Mouse (Mus musculus): ENCODE results near the gene Ehmt2.
"Not testable (repeated sequence)": the region's sequence is repeated elsewhere in the genome, so short reads cannot be mapped to it uniquely, and the experiment has no call there.

Ehmt2 gene

DNA sequence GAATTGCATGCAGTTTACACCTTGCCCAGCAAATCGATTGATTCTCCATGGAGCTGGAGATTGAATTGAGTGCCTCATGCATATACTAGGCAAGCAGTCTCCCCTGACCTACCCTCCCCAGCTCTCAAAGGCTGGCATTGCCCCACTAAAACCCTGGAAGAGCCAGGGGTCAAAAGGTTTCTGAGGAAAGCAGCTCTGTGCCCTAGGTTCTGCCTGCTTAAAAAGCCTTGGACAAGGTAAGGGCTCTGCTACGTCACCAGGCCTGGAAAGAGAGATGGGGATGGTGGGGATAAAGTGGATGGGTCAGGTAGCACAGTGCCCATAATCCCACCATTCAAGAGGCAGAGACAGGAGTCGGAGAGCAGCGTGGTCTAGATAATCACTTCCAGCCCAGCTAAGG is 56.6 kb downstream of the Ehmt2 start:
- no peak for DNase-seq

DNA sequence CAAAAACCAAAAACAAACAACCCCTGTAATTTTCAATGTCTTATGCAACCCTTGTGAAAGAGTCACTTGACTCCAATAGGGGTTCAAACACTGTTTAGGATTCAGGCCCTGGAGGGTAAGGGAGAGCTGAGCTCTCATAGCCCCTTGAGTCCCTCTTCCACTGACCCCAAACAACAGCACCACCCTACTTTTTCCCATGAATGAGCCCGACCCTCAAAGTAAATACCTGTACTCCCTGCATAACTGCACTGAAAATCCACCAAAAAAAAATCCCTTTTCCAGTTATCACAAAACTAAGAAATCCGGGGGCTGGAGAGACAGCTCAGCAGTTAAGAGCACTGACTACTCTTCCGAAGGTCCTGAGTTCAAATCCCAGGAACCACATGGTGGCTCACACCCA is 57.6 kb downstream of the Ehmt2 start:
- DNase-seq: no peak

DNA sequence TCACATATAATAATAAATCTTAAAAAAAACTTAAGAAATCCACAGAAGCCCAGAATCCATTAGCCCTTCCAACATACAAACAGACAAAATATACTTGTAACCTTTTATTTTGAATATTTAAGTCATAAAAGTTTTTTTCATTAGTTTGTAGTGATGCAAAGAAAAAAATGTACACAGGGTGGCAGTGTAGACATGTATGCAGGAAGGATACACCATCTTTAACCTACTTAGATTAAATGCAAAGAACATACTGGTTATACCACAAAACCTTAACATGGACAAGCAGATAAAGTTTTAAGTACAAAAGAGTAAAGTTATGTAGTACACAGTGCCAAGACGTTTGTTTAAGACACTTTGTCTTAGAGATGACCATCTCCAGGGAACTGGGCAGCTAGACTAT is 58.1 kb downstream of the Ehmt2 start:
- no peak for DNase-seq

DNA sequence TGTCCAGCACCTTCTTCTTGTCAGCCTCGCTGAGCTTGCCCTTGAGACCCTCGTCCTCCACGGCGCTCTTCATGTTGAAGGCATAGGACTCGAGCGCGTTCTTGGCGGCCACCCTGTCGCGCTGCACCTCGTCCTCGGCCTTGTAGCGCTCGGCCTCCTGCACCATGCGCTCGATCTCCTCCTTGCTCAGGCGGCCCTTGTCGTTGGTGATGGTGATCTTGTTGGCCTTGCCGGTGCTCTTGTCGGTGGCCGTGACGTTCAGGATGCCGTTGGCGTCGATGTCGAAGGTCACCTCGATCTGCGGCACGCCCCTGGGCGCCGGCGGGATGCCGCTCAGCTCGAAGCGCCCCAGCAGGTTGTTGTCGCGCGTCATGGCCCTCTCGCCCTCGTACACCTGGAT is 59.0 kb downstream of the Ehmt2 start:
- DNase-seq: not testable (repeated sequence)

DNA sequence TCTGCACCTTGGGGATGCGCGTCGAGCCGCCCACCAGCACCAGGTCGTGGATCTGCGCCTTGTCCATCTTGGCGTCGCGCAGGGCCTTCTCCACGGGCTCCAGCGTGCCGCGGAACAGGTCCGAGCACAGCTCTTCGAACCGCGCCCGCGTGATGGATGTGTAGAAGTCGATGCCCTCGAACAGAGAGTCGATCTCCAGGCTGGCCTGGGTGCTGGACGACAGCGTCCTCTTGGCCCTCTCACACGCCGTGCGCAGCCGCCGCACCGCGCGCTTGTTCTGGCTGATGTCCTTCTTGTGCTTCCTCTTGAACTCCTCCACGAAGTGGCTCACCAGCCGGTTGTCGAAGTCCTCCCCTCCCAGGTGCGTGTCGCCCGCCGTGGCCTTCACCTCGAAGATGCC is 59.7 kb downstream of the Ehmt2 start:
- DNase-seq: not testable (repeated sequence)

DNA sequence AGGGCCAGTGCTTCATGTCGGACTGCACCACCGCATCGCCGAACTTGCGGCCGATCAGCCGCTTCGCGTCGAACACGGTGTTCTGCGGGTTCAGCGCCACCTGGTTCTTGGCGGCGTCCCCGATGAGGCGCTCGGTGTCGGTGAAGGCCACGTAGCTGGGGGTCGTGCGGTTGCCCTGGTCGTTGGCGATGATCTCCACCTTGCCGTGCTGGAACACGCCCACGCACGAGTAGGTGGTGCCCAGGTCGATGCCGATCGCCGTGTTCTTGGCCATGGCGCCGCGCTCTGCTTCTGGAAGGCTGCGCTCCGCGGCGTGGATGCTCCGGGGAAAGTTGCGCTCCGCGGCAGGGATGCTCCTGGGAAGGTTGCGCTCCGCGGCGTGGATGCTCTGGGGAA is 60.5 kb downstream of the Ehmt2 start:
- peak in 1 of 2 experiments; percentile 46 for DNase-seq

DNA sequence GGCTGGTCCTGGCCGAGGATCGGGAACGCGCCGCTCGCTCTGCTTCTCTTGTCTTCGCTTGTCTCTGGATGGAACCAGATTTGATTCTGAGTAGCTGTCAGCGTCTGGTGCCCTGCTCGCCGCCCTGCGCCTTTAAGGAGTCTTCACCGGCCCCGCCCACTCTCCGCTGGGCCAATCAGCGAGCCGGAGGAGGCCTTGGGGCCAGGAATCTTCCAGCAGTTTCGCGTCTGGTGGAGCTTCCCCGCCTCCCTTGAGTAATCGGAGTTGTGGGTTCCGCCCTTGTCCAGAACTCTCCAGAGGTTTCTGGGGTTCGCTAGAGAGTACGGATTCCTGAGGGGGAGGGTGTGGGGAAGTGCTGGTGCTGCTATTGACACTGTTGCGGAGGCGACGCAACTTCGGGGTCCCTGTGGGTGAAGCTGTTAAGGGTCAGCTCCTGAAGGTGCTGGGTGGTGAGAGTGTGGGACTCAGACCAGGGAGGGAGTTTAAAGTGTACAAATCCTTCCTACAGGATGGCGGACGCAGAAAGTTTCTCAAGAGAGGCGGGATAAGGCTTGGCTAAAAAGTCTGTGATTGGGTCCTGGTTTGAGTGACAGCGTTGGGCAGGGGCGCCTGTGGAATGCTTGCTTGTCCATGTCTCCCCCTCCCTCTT is 61.0 kb downstream of the Ehmt2 start, which contains the start of gene Hspa1b:
Hspa1b (minus strand) TSS at position 109 of the 649 bp plus-strand sequence.
- DNase-seq: peak; percentile 84 to 91

DNA sequence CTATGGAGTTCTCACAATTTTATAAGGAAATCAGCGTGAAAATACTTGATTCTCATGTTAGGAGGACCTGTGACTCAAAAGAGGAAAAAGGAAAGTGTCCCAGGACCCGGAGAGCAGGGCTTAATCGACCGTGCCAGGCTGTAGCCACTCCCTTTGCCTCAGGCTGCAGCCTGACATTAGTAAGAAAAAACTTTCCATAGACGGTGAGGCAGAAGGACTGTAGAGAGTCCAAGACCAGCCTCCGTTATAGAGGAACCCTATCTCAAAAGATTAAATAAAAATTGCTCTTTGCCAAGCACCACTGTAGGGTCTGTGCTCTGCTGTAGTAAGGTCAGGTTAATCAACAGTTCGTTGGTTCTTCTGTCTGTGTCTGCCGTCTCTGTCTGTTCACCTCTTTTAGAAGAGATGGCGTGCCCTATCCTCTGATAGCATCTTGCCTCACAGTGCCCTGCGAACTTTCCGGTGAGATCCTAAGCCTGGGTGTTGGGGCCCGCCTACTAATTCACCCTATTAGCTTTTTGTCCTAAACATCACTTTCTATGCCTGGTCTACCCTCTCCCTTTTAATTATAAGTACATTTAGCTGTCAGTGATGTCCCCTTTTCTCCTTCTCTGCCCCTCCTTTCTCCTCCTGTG is 61.7 kb downstream of the Ehmt2 start:
- no peak for DNase-seq

DNA sequence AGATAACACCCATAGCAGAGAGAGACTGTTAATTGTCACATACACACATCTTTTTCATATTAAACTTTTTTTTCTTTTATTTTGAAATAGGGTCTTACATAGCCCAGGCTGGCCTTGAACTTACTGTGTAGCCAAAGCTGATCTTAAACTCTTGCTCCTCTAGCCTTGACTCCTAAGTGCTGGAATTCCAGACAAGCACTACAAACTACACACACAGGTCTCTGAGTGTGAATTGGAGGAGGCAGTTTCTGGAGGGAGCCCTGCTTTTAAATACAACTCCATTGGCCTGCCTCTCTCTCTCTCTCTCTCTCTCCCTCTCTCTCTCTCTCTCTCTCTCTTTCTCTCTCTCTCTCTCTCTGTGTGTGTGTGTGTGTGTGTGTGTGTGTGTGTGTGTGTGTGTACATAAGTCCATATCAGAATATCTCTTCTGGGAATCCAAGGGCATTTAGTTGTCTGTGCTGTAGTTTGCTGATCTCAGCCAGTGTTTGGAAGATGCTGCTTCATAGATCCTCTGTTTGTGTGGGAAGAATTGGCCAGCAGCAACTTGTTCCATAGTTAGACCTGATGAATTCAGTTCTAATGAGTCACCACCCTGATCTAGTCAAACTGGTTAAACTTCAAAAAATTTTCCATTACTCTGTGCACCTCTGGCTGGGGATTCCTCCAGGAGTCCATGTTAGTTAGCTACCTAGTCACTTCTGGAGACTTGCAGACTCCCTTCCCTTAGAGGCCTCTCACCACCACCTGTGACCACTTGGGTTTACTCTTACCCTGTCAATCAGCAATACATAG is 62.6 kb downstream of the Ehmt2 start:
- DNase-seq: no peak

DNA sequence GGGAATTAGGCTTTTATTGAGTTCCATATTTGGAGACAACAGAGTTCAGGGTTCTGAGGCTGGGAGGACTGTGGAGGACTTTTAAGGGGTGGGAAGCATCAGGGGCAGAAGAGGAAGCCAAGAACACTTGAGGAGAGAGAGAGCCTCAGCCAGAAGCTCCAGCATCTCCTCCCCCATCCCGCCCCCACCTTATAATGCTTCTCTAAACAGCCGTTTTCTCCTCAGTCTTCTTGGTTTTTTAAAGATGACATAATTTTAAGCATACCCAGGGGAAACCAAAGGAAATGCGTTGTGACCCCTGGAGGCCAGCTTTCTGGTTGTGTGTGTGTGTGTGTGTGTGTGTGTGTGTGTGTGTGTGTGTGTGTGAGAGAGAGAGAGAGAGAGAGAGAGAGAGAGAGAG is 63.9 kb downstream of the Ehmt2 start:
- DNase-seq: no peak

DNA sequence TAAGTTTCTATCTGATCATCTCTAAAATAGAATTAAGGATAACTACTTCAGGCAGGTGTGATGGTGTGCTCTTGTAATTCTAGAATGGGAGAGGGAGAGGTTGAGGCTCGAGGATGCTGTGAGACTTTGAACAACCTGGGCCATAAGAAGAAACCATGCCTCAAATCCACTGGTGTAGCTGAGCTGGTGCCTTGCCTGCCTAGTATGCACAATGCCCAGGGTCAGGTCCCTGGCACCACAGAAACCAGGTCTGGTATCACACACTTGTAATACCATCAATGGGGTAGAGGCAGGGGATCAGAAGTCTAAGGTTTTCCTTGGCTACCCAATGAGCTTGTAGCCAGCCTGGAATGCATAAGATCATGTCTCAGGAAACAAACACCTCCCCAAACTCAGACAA is 64.6 kb downstream of the Ehmt2 start:
- DNase-seq: no peak
